Mouse (Mus musculus) spleen, adult 12 weeks (tissue): ENCODE results near the gene Abhd4.

Experiments
- DNase-seq: peaks from one replicate; pipeline ENCODE4 v3.0.0; 2022; ENCODE audit warnings: low spot score

Abhd4 gene

DNA sequence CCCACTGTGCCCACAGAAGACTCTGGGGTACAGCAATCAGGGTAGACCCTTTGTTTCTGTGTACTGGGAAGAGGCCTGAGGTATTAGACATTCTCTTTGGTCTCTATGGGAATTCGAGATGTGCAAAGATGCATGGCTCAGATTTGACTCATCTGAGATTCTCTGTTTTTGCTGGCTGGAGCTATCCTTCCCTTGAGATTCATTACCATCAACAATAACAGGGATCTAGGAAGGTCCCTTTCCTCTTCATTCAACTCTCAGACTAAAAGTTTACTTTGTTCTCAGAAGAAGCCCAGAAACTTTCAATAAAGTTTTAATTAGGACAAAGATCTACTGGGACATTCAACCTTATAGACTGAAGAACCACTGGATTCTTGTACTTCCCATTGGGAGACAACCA is 30.9 kb downstream of the Abhd4 start, which contains the start of gene Olfr49:
Gene Olfr49, minus strand, starts transcription at position 101 of the 400 bp plus-strand sequence.
- no peak for DNase-seq

GRCm38 (mm10) chr14:54300136-54300535 is 46.1 kb downstream of the Abhd4 start:
- DNase-seq: no peak

DNA sequence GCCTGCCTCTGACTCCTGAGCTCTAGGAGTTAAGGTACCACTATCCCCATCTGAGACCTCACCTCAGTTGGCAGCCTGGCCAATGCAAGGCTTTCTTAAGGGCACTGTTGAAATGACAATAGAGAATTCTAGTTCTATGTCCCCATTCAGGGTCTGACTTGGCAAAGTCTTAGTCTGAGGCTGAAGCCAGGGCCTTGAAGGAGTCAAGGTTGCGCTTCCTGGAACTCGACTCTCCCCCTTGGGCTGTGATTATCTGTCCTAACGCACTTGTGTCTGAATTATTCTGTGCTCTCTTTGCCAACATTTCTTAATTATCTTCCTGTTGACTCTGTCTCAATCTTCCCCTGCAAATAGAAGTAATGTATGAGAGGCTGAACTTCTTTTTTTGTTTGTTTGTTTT is 46.7 kb downstream of the Abhd4 start:
- no peak for DNase-seq

- DNase-seq: no peak
Measured at GRCm38 (mm10) chr14:54311763-54312162, 57.8 kb downstream of the Abhd4 start.
